Mouse (Mus musculus) yolk sac, embryonic 10.5 days (tissue): ENCODE data around the gene Tnk2.
A peak's percentile ranks its signal among the peaks of the same experiment; 100 is the strongest.

Source experiments
- DNase-seq: peaks from one replicate; pipeline ENCODE4 v3.0.0-alpha.2; 2017; ENCODE audit warnings: low spot score

The Tnk2 gene

GRCm38 (mm10) chr16:32643661-32644061 is at the start of gene Tnk2:
Tnk2 (plus strand) TSS chr16:32643874.
- peak; percentile 86 for DNase-seq

GRCm38 (mm10) chr16:32593916-32594315 is 49.8 kb upstream of the Tnk2 start:
- DNase-seq: no peak

- no peak for DNase-seq
These were observed 49.0 kb upstream of the Tnk2 start for GRCm38 (mm10) chr16:32594701-32595100.

GRCm38 (mm10) chr16:32595142-32595855 is 48.4 kb upstream of the Tnk2 start:
- no peak for DNase-seq

GRCm38 (mm10) chr16:32597909-32598381 is 45.7 kb upstream of the Tnk2 start:
- no peak for DNase-seq

GRCm38 (mm10) chr16:32599151-32599550 is 44.5 kb upstream of the Tnk2 start:
- DNase-seq: no peak

GRCm38 (mm10) chr16:32602193-32602685 is 41.4 kb upstream of the Tnk2 start:
- no peak for DNase-seq

- DNase-seq: peak; percentile 49
These were observed 35.9 kb upstream of the Tnk2 start for GRCm38 (mm10) chr16:32607562-32608343.

- DNase-seq: no peak
These were observed 35.3 kb upstream of the Tnk2 start for GRCm38 (mm10) chr16:32608344-32608711.

GRCm38 (mm10) chr16:32608712-32609400 is 34.8 kb upstream of the Tnk2 start, which contains the start of gene Tfrc:
Tfrc (plus strand) TSS chr16:32608920.
- peak; percentile 98 for DNase-seq

GRCm38 (mm10) chr16:32609401-32609779 is 34.3 kb upstream of the Tnk2 start:
- DNase-seq: no peak

- no peak for DNase-seq
These were observed 33.0 kb upstream of the Tnk2 start for GRCm38 (mm10) chr16:32610460-32611255.

- DNase-seq: no peak
These were observed 31.6 kb upstream of the Tnk2 start for GRCm38 (mm10) chr16:32612052-32612451.

- DNase-seq: no peak
These were observed 30.3 kb upstream of the Tnk2 start for GRCm38 (mm10) chr16:32613269-32613834.

- DNase-seq: no peak
These were observed 29.6 kb upstream of the Tnk2 start for GRCm38 (mm10) chr16:32614047-32614446.

GRCm38 (mm10) chr16:32618946-32619345 is 24.7 kb upstream of the Tnk2 start:
- no peak for DNase-seq

GRCm38 (mm10) chr16:32628140-32628539 is 15.5 kb upstream of the Tnk2 start:
- DNase-seq: no peak

- no peak for DNase-seq
These were observed 11.3 kb upstream of the Tnk2 start for GRCm38 (mm10) chr16:32632328-32632824.

GRCm38 (mm10) chr16:32633486-32634012 is 10.1 kb upstream of the Tnk2 start:
- DNase-seq: no peak

GRCm38 (mm10) chr16:32634183-32634582 is 9.5 kb upstream of the Tnk2 start:
- DNase-seq: no peak

GRCm38 (mm10) chr16:32635314-32635713 is 8.4 kb upstream of the Tnk2 start:
- DNase-seq: no peak
